Mouse (Mus musculus): ENCODE measurements around the gene Pheta2.

DNA sequence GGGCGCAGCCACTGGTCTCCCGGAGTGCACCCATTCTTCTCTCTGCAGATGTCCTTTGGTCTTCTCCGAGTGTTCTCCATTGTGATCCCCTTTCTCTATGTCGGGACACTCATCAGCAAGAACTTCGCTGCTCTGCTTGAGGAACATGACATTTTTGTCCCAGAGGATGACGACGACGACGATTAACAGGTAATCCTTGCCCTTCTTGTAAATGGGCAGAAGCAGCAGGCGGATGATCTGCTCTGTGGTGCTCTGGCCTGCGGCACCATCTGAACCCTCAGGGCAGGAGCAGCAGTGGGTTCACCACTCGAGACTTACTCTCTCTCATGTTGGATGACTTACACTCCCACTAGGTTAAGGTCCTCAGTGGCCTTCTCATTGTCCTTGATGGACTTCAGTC lies 9.1 kb downstream of the Pheta2 start:
- TF ChIP-seq CTCF (IDR thresholded peaks at IDR 0.05; ENCODE audit: low read depth) (no peak), EP300 (IDR thresholded peaks at IDR 0.05; ENCODE audit: low read depth) (no peak)
